Mouse (Mus musculus) retina, postnatal 1 day (tissue): Measurements from ENCODE around the gene Chchd2.

Experiments
- DNase-seq: peaks from one replicate; pipeline ENCODE4 v3.0.0-alpha.2; 2012

Chchd2 gene

GRCm38 (mm10) chr5:129877731-129878455, 9.4 kb downstream of the Chchd2 start:
- DNase-seq: no peak

GRCm38 (mm10) chr5:129875098-129875497, 12.2 kb downstream of the Chchd2 start:
- DNase-seq: no peak

- no peak for DNase-seq
These were observed 13.3 kb downstream of the Chchd2 start for GRCm38 (mm10) chr5:129873942-129874341.

- no peak for DNase-seq
These were observed 16.0 kb downstream of the Chchd2 start for GRCm38 (mm10) chr5:129871238-129871637.

GRCm38 (mm10) chr5:129869238-129869995, 17.9 kb downstream of the Chchd2 start:
- DNase-seq: no peak

- DNase-seq: no peak
These were observed 21.4 kb downstream of the Chchd2 start for GRCm38 (mm10) chr5:129865841-129866240.

GRCm38 (mm10) chr5:129864467-129864866, 22.8 kb downstream of the Chchd2 start:
- DNase-seq: peak; percentile 60

- DNase-seq: no peak
These were observed 24.9 kb downstream of the Chchd2 start for GRCm38 (mm10) chr5:129862325-129862724.

- no peak for DNase-seq
These were observed 30.9 kb downstream of the Chchd2 start for GRCm38 (mm10) chr5:129856414-129856813.

- DNase-seq: no peak
These were observed 32.1 kb downstream of the Chchd2 start for GRCm38 (mm10) chr5:129855163-129855562.

GRCm38 (mm10) chr5:129847558-129847820, 39.8 kb downstream of the Chchd2 start:
- no peak for DNase-seq

- peak; percentile 96 for DNase-seq
These were observed 40.3 kb downstream of the Chchd2 start, which contains the start of gene Sumf2 for GRCm38 (mm10) chr5:129846752-129847557. Sumf2 (plus strand) TSS chr5:129846986.

GRCm38 (mm10) chr5:129844848-129845247, 42.4 kb downstream of the Chchd2 start:
- DNase-seq: no peak
